Mouse (Mus musculus): ENCODE results near the gene Slco3a1.
A peak's percentile ranks its signal among the peaks of the same experiment; 100 is the strongest.

GRCm38 (mm10) chr7:74357027-74357426 is 197.6 kb downstream of the Slco3a1 start:
- TF ChIP-seq CTCF (IDR thresholded peaks at IDR 0.05; ENCODE audit: borderline replicate concordance, insufficient read depth, low read depth, low read length), result 0 out of 2 replicates have a peak, but pooled peaks have one; percentile 26
- no peak for TF ChIP-seq POLR2A (IDR thresholded peaks at IDR 0.05; ENCODE audit: borderline replicate concordance, insufficient read depth, low read length)

Data from cerebellum, adult 2 months (tissue).